Mouse (Mus musculus) bone marrow macrophage, adult 2 months (primary cell): Measurements from ENCODE around the gene Nebl.

Experiments
- CTCF ChIP-seq: IDR thresholded peaks from 2 replicates; pipeline ENCODE4 v1.5.1; 2012; ENCODE audit warnings: low read depth, mild to moderate bottlenecking, low read length, moderate library complexity
- POLR2A ChIP-seq: IDR thresholded peaks from 2 replicates; pipeline ENCODE4 v1.6.1; 2012; ENCODE audit warnings: mild to moderate bottlenecking, low read depth, low read length, borderline replicate concordance

DNA sequence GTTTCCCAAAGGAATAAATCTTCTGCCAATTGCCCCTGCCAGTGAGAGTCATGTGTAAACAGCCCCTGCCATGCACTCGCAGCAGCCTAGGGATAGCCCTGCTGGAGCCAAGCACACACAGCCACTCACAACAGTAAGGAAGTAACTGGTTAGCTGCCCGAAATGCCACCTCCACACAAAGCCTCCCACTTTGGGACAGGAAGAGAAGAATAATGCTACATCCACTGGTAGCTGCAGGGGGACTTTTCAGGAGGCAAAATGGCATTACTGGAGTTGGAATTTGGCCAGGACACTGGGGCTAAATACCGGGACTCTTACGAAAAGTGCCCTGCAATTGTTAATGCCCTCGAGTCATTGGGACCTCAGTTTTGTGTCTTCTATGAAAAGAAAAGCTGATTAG is 92.6 kb downstream of the Nebl start:
- TF ChIP-seq POLR2A: no peak
- no peak for TF ChIP-seq CTCF
